In genomic region chr11:107028275-107028618, GRCm38 (mm10) we compare ENCODE assay signal across 8 mouse cellular contexts. TPM values are rescaled to one million over a fixed set of nuclear protein-coding genes. Genes with fewer than 3 reads are reported as not detected.
A peak's percentile ranks its signal among the peaks of the same experiment; 100 is the strongest.
DNase-seq lines count a peak whose midpoint lies in the region; ATAC-seq and TF ChIP-seq lines count a peak whose summit lies in the region.

No protein-coding gene starts in this region.

- ATAC-seq in forebrain, embryonic 15.5 days (replicated peaks) = peak; percentile 74
- ATAC-seq in liver, embryonic 15.5 days (ENCODE audit: insufficient read depth) = no peak; the same call in 1 of the 2 replicates
- no peak; the same call in 1 of the 2 replicates for ATAC-seq in stomach, embryonic 16.5 days (ENCODE audit: insufficient read depth, low FRiP score)

- TF ChIP-seq CTCF in testis, adult 2 months (IDR thresholded peaks at IDR 0.05; ENCODE audit: control insufficient read depth, insufficient read depth, insufficient replicate concordance, low read depth, low read length) = no peak

- H3K9me3 ChIP-seq in forebrain, embryonic 15.5 days = no peaks in the 10 kb centered on the region
- no peaks in the 10 kb centered on the region for H3K9me3 ChIP-seq in liver, embryonic 15.5 days (replicated peaks)
- H3K9me3 ChIP-seq in stomach, embryonic 16.5 days (replicated peaks; ENCODE audit: control insufficient read depth, low read length) = no peaks in the 10 kb centered on the region

- peak overlapping the region; percentile 70 for H3K4me3 ChIP-seq in testis, adult 2 months (ENCODE audit: control insufficient read depth, low read depth, low read length)
- peak overlapping the region; percentile 80 for H3K4me3 ChIP-seq in forebrain, embryonic 15.5 days
- peak overlapping the region; percentile 69 for H3K4me3 ChIP-seq in liver, embryonic 15.5 days (replicated peaks)
- peak overlapping the region; percentile 69 for H3K4me3 ChIP-seq in stomach, embryonic 16.5 days (replicated peaks; ENCODE audit: low read length)

- H3K27me3 ChIP-seq in testis, adult 2 months (ENCODE audit: control insufficient read depth, insufficient read depth, low read length) = no peaks in the 10 kb centered on the region
- no peaks in the 10 kb centered on the region for H3K27me3 ChIP-seq in forebrain, embryonic 15.5 days
- H3K27me3 ChIP-seq in liver, embryonic 15.5 days = peaks cover 67% of the 10 kb centered on the region
- H3K27me3 ChIP-seq in stomach, embryonic 16.5 days (ENCODE audit: control insufficient read depth, insufficient read depth, low read length) = no peaks in the 10 kb centered on the region

- no peak for DNase-seq in testis, postnatal 14 days (ENCODE audit: low spot score)
- DNase-seq in right cerebral cortex, postnatal 36 days (ENCODE audit: low spot score in 2 of 2) = no peak
- no peak for DNase-seq in frontal cortex, postnatal 14 days (ENCODE audit: low spot score in 2 of 2)
- DNase-seq in thymus, postnatal 25 days = no peak

- H3K27ac ChIP-seq in testis, adult 2 months (ENCODE audit: control insufficient read depth, insufficient read depth, low read depth, low read length) = no peak overlapping the region
- H3K27ac ChIP-seq in forebrain, embryonic 15.5 days (replicated peaks) = peak overlapping the region; percentile 93
- peak overlapping the region; percentile 82 for H3K27ac ChIP-seq in liver, embryonic 15.5 days (replicated peaks)
- peak overlapping the region; percentile 75 for H3K27ac ChIP-seq in stomach, embryonic 16.5 days (ENCODE audit: low read length)

- TF ChIP-seq POLR2A in testis, adult 2 months (IDR thresholded peaks at IDR 0.05; ENCODE audit: control insufficient read depth, low read depth, low read length) = no peak

- H3K9ac ChIP-seq in forebrain, embryonic 15.5 days (replicated peaks) = peak overlapping the region; percentile 70
- H3K9ac ChIP-seq in liver, embryonic 15.5 days = peak overlapping the region; percentile 65
- H3K9ac ChIP-seq in stomach, embryonic 16.5 days (ENCODE audit: low read length) = peak overlapping the region; percentile 82

- H3K4me2 ChIP-seq in forebrain, embryonic 15.5 days (replicated peaks) = peak overlapping the region; percentile 89
- peak overlapping the region; percentile 91 for H3K4me2 ChIP-seq in liver, embryonic 15.5 days
- H3K4me2 ChIP-seq in stomach, embryonic 16.5 days (ENCODE audit: low read depth, low read length) = peak overlapping the region; percentile 98

- H3K4me1 ChIP-seq in testis, adult 2 months (ENCODE audit: control insufficient read depth, insufficient read depth, low read length) = peaks cover 14% of the 10 kb centered on the region
- peaks cover 35% of the 10 kb centered on the region for H3K4me1 ChIP-seq in forebrain, embryonic 15.5 days
- H3K4me1 ChIP-seq in liver, embryonic 15.5 days (replicated peaks) = peaks cover 39% of the 10 kb centered on the region
- H3K4me1 ChIP-seq in stomach, embryonic 16.5 days (ENCODE audit: control insufficient read depth, insufficient read depth, low read length) = peaks cover 21% of the 10 kb centered on the region

- no peaks in the 10 kb centered on the region for H3K36me3 ChIP-seq in testis, adult 2 months (ENCODE audit: control insufficient read depth, insufficient read depth, low read length)
- H3K36me3 ChIP-seq in forebrain, embryonic 15.5 days = no peaks in the 10 kb centered on the region
- no peaks in the 10 kb centered on the region for H3K36me3 ChIP-seq in liver, embryonic 15.5 days (replicated peaks)
- no peaks in the 10 kb centered on the region for H3K36me3 ChIP-seq in stomach, embryonic 16.5 days (ENCODE audit: control insufficient read depth, insufficient read depth, low read length)

- 3% methylated on average over 29 of the region's 29 CpGs for WGBS in forebrain, embryonic 15.5 days
- 5% methylated on average over 29 of the region's 29 CpGs for WGBS in liver, embryonic 15.5 days (ENCODE audit: insufficient replicate concordance)
- WGBS in stomach, embryonic 16.5 days = 3% methylated on average over 29 of the region's 29 CpGs

RNA-seq across cellular contexts. Expression of gene 1810010H24Rik, which starts 2.8 kb away (rescaled TPM):
- 0.62 and 0.78 TPM in 2 replicates for polyA plus RNA-seq in testis, adult 2 months (2012; rRNA removed)
- 4.0 and 5.7 TPM in 2 replicates for polyA plus RNA-seq in forebrain, embryonic 15.5 days (2015; fragmentation: Nextera tagmentation; extraction: Ambion mirVana)
- polyA plus RNA-seq in liver, embryonic 15.5 days (2015; fragmentation: Nextera tagmentation; extraction: Ambion mirVana) = 4.5 and 5.6 TPM in 2 replicates
- polyA plus RNA-seq in stomach, embryonic 16.5 days (2015; fragmentation: Nextera tagmentation; extraction: Ambion mirVana) = 2.0 TPM in 2 replicates

RNA-seq across cellular contexts. Expression of gene Kpna2, which starts 28.9 kb away (rescaled TPM):
- polyA plus RNA-seq in testis, adult 2 months (2012; rRNA removed) = 36.5 and 150 TPM in 2 replicates
- polyA plus RNA-seq in forebrain, embryonic 15.5 days (2015; fragmentation: Nextera tagmentation; extraction: Ambion mirVana) = 262 and 282 TPM in 2 replicates
- polyA plus RNA-seq in liver, embryonic 15.5 days (2015; fragmentation: Nextera tagmentation; extraction: Ambion mirVana) = 246 and 250 TPM in 2 replicates
- 297 and 327 TPM in 2 replicates for polyA plus RNA-seq in stomach, embryonic 16.5 days (2015; fragmentation: Nextera tagmentation; extraction: Ambion mirVana)
